Mouse (Mus musculus) naive thymus-derived CD4-positive, alpha-beta T cell, adult 2 months (primary cell): ENCODE measurements around the gene Rbm3.
"Not testable (repeated sequence)": the region's sequence is repeated elsewhere in the genome, so short reads cannot be mapped to it uniquely, and the experiment has no call there.

Source experiments
- DNase-seq: peaks from one replicate; pipeline ENCODE4 v3.0.0-alpha.2; 2011; ENCODE audit warnings: low read depth

Rbm3 gene

GRCm38 (mm10) chrX:8131393-8131792 lies 14.3 kb downstream of the Rbm3 start:
- DNase-seq = no peak

DNA sequence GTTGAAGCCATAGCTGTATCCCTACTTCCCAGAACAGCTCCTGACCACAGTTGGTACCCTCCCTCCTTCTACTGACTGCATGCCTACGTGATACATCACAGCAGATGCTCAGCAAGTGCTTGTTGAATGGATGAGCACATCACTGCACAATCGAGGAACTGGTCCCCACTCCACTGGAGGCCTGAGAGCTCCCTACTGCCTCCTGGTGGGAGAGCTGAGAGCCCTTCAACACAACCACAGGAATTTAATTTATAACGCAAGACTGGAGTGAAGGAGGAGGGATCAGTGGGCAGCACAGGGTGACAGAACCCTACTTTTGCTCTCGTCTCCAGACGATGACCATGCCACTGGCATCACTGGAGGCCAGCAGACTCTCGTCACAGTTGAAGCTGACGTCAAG lies 20.4 kb downstream of the Rbm3 start:
- no peak for DNase-seq

DNA sequence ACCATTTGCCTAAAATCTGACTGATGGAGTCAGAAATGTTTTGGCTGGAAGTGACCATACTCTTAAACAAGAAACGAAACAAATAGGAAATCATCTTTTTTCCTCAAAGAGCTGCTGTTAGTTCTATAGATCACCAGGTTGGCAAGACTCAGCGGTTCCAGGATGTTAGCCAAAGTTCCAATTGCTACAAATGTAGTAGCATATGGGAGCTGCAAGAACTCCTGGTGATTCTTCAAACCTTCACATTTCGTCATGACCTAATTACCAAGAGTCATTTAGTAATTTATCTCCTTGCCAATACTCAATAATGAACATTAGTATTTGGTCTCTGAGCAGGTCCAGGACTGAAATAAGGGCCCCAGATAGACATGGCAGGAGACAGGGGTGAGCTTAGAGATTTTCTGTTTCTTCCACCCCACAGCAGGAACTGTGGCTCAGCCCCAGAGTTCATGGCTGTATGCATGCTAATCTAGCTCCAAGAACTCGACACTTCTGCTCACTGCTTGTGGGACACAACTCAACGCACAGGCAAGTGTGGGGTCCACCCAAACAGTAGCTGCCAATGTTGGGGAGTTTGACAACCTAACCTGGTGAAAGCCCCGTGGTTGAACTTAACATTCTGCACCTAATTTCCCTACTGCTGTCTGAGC lies 21.7 kb downstream of the Rbm3 start:
- DNase-seq = no peak

DNA sequence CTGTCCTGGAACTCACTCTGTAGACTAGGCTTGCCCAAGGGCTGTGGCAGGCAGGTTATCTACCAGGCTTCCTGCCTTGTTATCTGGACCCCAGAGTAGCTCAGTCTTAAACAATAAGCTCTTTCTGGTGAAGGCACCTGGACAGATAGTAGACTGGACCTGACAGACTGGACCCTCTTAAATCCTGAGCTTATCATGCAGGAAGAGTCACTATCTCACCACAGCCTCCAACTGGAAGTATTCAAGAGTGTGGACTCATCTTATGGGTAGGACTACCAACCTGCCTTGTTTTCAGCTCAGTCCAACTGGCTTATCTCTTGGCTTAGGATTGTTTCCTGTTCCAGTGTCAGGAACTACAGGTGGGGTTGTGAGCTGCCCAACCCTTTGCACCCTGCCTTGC lies 28.4 kb downstream of the Rbm3 start:
- no peak for DNase-seq

GRCm38 (mm10) chrX:8115275-8115674 lies 30.4 kb downstream of the Rbm3 start:
- DNase-seq = peak; percentile 40

- no peak for DNase-seq
These were observed 40.7 kb downstream of the Rbm3 start for GRCm38 (mm10) chrX:8105019-8105418.

GRCm38 (mm10) chrX:8102213-8102668 lies 43.4 kb downstream of the Rbm3 start:
- no peak for DNase-seq

GRCm38 (mm10) chrX:8101017-8101416 lies 44.7 kb downstream of the Rbm3 start:
- DNase-seq = no peak

DNA sequence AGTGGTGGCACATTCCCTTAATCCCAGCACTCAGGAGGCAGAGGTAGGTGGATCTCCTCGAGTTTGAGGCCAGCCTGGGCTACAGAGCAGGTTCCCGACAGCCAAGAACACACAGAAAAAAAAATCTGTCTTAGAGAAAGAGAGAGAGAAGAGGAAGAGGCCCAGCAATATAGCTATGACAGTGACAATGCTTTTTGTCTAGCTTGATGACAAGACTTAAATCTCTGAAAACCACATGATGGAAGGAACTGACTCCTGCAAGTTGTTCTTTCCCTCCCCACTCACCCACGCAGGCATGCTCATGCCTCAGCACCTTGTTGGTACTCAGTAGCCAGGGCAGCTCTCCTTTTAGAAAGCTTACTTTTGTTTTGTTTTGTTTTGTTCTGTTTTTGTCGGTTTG lies 46.2 kb downstream of the Rbm3 start:
- DNase-seq = no peak

DNA sequence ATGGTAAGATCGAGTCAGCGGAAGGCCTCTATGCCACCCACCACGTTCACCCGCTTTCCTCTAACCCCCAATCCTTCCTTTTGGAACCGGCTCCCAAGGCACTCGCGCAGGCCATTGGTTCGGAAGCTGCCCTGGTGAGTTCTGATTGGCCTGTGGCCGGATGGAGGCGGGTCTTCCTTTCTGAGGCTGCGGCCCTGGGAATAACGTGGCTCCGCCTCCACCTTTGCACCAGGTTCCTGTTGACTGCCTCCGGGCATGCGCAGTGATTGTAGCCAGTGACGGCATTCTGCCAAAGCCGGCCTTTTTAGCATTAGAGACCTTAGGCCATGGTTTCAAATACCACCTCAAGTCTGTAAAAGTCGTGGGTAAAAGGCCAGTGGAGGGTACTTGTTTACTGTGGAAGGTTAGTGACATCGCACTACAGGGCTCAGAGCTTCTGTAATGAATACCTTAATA lies 48.9 kb downstream of the Rbm3 start:
- DNase-seq = peak; percentile 95

GRCm38 (mm10) chrX:8096068-8096786 lies 49.5 kb downstream of the Rbm3 start:
- not testable (repeated sequence) for DNase-seq

DNA sequence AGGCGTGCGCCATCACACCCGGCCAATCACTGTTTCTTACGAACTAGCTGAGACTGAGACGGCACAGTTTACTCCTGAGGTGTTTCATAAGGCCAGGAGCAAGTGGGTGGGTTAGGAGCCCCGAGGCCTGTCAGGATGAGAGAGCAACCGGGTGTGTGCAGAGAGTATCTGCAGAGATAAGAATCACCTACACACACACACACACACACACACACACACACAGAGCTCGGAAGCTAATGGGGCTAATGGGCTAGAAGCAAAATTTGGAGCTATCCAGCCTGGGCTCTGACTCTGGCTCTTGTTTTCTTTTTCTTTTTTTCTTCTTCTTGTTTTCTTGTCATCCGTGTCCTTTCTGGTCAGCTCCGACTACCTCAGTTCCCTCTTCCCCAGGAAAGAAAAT lies 50.1 kb downstream of the Rbm3 start:
- no peak for DNase-seq

GRCm38 (mm10) chrX:8090954-8091347 lies 54.7 kb downstream of the Rbm3 start:
- DNase-seq = not testable (repeated sequence)

DNA sequence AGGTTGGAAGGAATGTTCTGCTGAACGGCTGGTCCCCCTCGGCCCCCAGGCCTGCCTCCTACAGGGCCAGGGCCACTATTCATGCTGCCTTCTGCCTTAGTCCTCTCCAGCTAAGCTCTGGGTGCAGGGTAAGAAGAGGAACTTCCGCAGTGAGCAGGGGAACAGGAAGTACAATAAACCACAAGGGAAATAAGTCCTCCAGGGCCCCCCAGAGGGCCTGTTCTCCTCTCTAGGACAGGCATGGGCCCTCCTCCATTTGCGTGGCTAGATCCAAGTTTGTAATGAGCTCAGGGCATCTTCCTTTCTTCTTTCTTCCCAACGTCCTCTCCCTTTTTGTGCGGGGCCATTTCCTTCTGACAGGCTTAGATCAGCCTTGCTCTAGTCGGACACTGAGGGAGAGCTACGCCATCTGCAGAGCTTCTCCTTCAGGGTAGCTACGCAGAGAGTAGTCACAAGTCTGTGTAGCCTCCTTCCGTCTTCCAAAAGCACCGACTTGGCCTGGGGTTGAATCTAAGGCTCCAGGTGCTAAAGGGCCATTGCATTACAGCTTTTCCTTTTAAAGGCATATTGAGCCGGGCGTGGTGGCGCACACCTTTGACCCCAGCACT lies 55.2 kb downstream of the Rbm3 start, which contains the start of gene Was:
Was (minus strand) TSS at position 153 of the 608 bp plus-strand sequence.
- peak; percentile 74 for DNase-seq

DNA sequence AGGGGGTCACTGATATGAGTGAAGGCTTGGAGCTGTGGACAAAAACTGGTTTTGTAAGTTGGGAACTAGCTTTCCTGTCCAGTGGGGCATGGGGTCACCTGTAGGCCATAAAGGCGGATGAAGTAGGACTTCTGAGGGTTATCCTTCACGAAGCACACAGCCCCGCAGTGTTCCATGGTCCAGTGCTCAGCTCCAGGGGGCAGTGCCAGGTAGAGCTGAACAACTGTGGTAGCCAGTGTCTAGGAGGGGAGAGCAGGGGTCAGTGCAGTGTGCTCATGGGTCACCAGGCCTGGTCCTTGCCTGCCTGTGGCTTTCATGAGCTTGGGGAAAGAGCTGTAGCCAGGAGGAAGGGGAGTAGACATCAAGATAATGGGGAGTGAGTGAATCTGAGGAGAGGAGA lies 55.9 kb downstream of the Rbm3 start:
- no peak for DNase-seq
